Mouse (Mus musculus): Measurements from ENCODE around the gene Atg7.

- TF ChIP-seq CTCF (IDR thresholded peaks at IDR 0.05; ENCODE audit: control insufficient read depth, insufficient read depth, low read length) (no peak), POLR2A (IDR thresholded peaks at IDR 0.05; ENCODE audit: borderline replicate concordance, control insufficient read depth, low read depth, low read length) (no peak)
These were observed 151.8 kb downstream of the Atg7 start for GRCm38 (mm10) chr6:114794706-114795105.
